Mouse (Mus musculus): ENCODE results near the gene Rab11b.

Rab11b gene

DNA sequence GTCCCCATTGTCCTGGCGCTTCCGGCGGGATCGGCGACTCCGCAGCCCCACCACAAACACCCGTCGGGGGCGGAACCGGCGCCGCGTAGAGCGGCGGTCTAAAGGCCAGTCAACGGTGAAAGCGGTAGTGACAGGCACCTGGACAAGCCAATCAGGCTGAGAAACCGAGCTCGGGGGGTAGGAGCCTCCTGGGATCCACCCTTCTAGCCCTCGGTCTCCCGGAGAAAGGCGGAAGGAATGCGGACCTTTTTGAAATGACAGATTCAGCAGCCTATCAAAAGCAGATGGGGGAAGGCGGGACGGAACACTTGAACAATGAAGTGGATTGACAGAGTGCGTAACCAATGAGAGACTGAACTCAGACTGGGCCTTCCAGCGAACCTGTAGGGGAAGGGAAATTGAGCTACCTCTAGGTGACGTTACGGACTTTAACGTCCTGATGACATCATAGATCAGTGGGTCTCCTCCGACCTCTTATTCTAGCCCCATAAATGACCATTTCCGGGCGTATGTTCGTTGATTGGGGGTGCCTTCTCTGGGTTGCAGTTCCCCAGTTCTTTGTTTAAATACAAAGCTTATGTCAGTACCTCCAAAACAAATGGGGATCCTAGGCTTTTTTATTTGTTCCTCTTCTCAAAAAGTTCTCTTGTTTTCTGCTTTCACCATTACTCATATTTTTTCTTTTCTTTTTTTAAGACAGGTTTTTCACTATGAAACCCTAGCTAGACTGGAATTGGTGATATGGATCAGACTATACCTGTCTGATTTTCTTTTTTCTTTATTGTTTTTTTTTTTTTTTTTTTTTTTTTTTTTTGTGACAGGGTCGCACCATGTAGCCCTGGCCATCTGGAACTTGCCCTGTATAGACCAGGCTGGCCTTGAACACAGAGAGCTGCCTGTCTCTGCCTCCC, at the start of gene Rab11b:
TSS of gene Rab11b (minus strand) at position 276 of the 911 bp plus-strand sequence.
- DNase-seq (ENCODE audit: low spot score) = peak; percentile 98

DNA sequence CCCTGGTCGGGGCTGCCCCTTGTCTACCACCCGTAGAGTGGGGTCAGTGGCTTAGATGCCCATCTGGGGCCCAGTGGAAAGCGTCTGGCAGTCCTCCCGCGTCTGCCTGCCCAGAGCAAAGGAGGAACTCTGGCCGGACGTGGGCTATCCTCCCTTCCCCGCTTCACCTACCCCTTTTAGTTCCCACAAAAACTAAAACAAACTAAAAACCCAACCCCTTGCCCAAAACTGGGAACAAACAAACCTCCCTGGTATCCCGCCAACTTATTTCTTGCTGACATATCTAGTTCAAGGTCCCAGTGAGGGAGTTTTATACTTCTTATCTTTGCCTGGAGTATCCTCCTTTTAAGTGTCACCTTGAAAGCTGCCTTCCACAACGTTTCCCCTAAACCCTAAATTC, 47.9 kb upstream of the Rab11b start:
- DNase-seq (ENCODE audit: low spot score) = no peak

DNA sequence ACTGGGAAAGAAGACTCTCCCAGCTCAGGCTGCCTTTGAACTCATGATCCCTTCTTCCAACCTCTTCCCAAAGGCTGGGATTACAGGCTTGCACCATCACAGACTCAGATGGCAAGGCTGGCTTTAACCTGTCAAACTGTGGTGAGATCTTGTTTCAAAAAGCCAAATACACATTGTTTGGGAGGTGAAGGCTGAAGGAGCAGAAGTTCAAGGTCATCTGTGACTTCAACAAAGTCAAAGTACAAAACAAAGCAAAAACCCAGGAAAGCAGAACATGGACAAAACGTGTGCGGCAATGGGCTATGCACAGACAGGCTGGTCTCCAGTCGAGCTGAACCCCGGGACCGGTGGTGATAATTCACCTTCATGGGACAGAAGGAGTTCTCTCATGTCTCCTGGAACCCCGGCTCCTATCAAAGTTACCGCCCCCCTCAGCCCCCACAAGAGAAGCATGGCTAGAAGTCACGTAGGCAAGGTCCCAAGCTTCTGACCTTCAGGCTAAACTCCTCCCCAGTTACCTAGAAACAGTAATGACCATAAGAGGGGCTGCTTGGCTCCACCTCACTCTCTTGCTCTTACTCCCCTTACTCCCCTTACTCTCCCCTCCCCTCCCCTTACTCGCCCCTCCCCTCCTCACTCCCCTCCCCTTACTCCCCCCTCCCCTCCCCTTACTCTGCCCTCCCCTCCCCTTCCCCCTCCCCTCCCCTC, 47.0 kb upstream of the Rab11b start:
- no peak for DNase-seq (ENCODE audit: low spot score)

DNA sequence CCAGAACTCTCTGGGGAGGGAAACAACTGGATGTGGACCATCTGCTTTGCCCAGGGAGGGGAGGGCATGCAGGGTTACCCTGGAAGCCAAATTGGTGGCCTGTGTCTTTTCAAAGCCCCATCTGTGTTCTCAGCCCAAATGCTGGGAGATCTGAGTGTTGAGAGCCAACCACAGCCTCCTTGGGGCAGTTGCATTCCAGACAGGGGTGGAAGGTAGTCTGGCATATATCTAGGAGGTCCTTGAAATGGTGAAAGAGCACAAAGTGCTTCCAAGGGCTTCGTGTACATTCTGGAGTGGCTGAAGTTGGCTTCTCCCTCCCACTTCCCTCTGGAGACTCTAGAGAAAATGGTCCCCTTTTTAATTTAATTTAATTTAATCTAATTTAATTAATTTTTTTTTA, 44.4 kb upstream of the Rab11b start:
- DNase-seq (ENCODE audit: low spot score) = no peak

DNA sequence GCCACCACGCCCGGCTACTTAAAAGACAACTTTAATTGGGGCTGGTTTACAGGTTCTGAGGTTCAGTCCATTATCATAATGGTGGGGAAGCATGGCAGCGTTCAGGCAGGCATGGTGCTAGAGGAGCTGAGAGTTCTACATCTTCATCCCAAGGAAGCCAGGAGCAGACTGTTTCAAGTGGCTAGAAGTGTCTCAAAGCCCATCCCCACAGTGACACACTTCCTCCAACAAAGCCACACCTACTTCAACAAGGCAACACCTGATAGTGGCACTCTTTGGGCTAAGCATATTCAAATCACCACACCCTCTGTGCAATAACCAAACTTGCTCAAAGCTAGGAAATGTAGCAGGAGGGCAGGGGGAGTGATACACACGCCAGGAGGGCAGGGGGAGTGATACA, 43.9 kb upstream of the Rab11b start:
- DNase-seq (ENCODE audit: low spot score) = no peak

DNA sequence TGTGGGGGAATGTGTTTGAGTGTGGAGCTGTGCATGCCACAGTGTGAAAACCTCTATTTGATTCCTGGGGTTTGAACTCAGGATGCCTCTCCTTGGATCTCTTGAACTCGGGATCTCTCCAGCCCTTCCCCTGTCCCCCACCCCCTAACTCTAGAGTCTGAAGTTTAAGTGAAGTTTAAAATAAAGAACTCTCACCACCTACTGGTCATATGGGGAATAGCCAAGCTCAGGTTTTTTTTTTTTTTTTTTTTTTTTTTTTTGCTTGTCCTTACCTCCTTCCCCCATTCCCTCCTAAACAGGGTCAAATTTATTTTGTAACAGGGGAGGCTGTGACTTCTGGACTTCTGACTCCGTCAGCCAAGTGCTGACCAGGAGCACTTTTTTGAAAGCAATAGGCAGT, 41.9 kb upstream of the Rab11b start:
- no peak for DNase-seq (ENCODE audit: low spot score)

DNA sequence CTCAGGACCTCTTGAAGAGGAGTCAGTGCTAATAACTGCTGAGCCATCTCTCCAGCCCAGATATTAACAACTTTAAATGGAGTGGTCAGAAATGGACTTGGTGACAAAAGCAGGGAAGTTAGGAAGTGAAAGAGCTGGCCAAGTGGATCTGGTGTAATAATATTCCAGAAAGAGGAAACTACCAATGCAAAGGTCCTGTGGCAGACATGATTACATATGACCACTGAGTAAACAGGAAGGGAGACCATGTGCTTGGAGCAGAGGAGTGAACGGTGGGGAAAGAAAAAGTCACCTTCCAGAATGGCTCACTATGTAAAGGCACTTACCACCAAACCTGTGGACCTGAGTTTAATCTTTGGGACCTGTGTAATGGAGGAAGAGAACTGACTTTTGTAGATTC, 38.9 kb upstream of the Rab11b start:
- no peak for DNase-seq (ENCODE audit: low spot score)

DNA sequence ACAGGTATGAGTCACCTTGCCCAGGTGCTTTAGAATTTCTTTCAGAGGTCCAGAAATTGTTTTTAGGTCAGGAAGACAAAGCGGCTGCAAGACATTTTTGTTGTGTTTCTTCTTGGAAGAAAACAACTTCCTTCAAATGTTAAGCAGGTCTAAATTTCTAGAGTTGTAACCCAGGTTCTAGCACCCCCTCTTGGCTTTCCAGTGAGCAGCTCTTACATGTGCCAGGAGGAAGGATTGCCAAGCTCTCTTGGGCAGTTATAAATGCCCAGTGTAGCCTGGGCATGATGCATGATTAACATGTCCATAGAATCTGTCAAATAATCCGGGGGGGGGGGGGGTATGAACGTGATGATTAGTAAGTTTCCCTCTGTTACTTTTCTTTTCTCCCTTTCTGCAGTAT, 38.0 kb upstream of the Rab11b start:
- no peak for DNase-seq (ENCODE audit: low spot score)

DNA sequence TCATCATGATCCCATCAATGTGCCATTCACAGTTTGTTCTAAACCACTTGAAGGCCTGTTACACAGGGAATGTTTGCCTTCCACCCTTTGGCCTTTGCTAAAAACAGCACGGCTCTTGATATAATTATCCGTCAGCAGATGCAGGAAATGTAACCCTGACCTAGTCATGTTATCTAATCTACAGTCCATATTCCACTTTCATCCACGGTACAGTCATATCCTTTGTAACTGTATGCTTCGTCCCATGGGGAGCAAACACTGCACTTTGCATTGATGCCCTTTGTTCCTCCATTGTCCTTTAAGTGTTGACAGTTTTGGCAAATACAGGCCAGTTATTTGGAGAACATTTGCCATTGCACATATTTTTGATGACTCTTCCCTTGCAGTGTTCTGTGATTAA, 28.4 kb upstream of the Rab11b start:
- DNase-seq (ENCODE audit: low spot score) = no peak

DNA sequence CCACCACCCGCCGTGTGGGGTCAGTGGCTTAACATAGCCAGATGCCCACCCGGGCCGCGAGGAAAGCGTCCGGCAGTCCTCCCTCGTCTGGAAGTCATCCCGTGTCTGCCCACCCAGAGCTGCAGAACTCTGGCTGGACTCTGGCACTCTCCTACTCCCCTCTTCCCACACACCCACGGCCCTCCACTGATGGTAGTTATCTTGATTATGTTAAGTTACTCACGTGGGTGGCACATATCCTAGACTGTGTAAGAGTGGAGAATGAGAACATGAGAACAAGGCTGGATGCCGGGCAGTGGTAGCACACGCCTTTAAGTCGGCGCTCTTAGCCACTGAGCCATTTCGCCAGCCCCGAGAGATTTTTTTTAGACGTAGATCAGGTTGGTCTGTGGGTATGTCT, 26.0 kb upstream of the Rab11b start:
- no peak for DNase-seq (ENCODE audit: low spot score)

DNA sequence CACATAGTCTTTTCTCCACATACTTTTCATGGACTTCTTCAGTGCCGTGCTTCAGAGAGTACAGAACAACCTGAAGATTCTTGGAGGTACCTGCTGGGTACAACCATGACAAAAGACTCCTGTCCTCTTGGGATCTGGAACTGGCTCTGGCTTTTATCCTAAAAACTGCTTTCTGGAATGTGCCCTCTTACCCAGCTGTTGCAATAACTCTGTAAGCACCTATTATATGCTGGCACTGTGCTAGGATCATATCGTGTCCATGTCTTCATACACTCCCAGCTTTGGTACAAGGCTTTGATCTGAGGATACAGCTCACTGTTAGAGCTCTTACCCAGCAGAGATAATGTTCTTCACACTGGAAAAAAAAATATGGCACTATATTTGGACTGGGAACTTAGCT, 24.6 kb upstream of the Rab11b start:
- no peak for DNase-seq (ENCODE audit: low spot score)

DNA sequence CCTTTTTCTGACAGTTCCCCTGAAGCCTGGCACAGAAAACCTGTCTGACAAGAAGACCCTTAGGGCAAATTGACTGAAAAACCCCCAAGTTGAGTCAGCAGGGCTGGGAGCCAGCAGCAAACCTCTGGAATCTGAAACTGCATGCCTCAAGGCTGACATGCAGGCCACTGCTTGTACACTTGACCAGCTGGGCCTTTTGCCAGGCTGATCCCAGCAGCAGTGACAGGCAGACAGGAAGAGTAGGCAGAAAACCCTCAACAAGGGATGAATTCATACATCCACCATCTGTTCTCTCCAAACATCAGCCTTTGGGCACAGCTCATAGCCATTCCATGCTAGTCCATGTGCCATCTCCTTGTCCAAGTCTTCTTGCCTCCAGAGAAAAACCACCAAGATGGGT, 23.1 kb upstream of the Rab11b start:
- DNase-seq (ENCODE audit: low spot score) = no peak

DNA sequence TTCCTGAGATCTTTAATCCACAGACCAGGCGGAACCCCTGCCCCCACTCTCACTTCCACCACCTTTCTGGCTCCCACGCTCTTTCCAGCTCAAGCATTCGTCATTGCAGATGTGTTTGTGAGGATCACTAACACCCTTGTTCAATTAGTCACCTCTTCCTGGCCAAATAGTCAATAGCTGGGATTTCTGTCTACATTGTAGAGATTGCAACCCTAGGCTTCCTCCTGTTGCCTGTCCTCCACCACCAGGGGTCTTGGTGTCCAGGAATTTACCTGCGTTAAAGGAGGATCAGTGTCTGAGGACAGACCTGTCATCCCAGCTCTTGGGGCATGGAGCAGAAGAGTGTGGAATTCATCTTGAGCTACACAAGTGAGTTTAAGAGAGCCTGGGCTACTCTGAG, 21.7 kb upstream of the Rab11b start:
- DNase-seq (ENCODE audit: low spot score) = no peak

DNA sequence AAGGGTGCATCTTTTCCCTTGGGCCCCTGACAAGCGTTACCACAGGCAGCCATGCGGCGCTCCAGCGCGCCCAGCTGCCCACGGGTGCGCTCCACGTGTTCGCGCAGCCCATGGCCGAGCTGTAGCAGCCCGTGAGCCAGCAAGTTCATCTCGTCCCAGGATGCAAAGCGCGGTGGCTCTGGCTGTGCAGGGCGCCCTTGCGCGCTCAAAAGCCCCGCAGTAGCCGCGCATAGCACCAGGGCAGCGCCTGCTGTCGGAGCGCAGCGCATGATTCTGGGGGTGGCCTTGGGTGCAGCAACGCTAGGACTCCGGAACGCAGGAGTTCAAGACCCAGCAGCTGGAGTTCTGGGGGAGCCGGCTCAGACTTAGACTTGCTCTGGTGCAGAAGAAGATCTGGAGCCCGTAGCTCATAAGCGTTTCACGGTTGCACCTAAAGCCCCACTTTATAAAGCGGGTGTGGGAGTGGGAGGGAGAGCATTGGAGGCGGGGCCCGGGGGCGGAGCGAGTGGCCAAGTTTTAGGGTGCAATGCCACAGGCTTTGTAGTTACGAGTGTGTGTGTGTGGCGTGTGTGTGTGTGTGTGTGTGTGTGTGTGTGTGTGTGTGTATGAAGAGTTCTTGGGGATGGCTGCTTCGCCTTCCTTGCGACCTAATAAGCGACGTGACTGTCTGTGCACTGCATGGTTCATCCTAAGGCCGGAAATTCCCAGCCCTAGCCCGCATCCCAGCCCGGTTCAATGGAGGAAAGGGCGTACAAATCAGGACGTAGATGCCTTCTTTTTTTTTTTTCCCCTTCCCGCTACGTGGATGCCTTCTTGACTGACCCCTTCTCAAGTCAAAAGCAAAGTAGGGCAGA, 21.0 kb upstream of the Rab11b start, which contains the start of gene Angptl4:
TSS of gene Angptl4 (minus strand) at position 707 of the 854 bp plus-strand sequence.
- DNase-seq (ENCODE audit: low spot score) = peak; percentile 34

DNA sequence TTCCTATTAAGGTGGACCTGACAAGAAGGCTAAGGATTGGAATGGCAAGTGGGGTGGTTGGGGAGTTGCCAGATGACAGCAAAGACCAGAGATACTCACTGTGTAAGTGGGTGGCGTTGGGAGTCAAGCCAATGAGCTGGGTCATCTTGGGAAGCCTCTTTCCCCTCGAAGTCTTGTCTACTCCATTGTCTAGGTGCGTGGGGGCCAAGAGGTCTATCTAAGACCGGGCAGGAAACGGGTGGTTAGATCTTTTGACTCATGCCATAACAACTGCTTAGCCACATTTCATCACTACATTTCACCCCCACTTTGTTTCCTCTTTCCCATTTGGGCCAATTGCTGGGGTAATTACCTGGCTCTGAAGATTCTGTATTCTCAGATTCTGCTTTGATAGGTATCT, 20.1 kb upstream of the Rab11b start:
- DNase-seq (ENCODE audit: low spot score) = no peak

DNA sequence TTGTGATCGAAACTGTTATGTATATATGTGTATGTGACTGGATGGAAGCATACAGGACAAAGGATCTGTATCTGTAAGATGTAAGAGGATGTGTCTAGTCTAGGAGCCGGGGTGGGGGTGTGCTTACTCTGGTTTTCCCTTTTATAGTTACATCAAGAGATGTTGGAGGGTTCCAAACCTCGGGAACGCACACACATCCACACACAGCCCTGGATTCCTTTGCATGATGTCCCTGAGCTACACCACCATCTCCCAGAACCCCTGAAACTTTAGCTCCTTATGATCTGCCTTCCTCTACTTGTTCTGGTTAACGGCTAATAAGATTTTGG, 19.6 kb upstream of the Rab11b start:
- no peak for DNase-seq (ENCODE audit: low spot score)

DNA sequence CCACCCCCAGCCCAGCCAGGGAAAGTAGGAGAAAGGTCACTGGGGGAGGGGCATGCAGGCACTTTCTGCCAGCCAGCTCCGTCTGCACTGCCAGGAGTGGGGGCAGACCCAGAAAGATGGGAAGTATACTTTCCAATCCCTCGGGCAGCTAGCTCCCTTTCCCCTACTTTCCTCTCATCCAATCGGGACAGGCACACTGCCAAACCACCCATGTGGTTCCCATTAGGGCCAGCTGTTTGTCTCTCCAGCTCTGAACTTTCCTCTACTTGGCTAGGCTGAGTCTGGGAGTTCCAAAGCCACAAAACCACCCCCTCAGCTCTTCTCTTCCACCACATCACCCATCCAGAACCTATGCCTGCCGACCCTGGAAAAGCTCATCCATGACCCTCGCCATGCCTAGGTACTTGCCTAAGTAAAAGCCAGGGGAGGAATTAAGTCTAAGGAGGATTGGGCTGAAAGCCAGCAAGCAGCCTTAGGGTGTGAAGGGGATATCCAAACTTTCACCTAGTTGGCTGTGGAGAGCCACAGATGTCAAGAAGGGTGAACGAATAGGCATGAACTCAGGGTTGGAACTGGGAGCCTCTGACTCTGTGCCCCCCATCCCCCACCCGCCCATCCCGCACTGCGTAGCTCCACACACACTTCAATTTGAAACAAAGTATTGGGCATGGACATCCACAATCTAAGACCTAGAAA, 19.1 kb upstream of the Rab11b start:
- no peak for DNase-seq (ENCODE audit: low spot score)

DNA sequence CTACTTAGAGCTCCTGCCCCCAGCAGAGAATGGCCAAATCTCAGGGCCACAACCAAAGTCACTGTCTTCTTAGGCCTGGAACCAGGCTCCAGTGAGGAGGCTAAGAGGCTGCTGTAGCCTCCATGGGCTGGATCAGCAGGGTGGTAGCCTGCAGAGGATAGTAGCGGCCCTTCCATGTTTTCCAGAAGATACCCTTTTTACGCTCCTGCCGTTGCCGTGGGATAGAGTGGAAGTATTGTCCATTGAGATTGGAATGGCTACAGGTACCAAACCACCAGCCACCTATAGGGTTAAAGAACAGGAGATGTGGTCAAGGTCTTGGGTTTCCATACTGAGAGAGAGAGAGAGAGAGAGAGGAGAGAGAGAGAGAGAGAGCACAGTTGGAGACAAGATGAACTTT, 15.0 kb upstream of the Rab11b start:
- no peak for DNase-seq (ENCODE audit: low spot score)

DNA sequence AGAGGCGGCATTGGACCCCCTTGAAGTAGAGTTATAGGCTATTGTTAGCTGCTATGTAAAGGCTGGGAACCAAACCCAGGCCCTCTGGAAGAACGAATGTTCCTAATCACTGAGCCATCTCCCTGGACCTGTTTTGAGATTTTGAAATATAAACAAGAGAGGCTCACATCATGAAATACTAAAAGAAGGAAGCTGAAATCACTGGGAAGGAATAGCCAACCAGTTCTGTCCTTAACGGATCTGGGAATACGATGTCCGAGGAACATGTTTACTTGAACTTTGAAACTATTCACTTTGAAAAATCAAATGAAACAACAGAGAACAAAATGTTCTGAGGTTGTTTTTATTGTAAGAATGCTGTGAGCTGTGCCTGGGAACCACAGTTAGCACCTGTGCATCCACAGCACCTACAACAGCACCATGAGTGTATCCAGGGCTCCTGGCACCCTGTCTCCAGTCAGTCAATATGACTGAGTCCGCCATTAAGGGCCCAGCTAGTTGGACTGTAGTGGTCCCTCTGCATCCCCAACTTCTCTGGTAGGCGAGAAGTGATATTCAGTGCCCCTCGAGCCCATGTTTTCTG, 14.3 kb upstream of the Rab11b start:
- no peak for DNase-seq (ENCODE audit: low spot score)

DNA sequence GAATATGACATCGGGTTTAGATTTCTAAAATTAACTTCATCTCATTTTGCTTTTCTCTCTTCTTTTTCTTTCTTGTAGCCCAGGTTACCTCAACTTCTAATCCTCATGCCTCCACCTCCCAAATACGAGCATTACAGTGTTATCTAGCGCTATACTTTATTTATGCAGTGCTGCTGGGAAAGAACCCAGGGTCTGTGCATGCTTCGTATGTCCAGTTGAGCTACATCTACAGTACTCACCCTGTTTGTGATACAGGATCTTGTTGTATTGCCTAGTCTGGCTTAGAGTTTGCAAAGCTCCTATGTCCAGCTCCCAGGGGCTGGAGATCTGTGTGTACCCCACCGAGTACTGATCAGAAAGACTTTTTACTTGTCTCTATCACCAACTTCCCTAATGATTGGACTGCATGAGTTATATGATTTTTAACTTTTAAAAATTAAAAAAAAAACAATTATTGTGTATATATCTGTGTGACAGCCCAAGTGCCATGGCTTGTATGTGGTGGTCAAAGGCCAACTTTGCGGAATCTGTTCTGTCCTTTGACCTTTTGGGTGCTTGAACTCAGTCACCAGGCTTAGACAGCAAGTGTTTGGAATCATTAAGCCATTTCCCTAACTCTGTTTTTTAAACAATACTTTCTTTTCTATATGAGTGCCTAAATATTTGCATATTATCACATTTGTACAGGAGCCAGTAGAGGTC, 13.7 kb upstream of the Rab11b start:
- no peak for DNase-seq (ENCODE audit: low spot score)

DNA sequence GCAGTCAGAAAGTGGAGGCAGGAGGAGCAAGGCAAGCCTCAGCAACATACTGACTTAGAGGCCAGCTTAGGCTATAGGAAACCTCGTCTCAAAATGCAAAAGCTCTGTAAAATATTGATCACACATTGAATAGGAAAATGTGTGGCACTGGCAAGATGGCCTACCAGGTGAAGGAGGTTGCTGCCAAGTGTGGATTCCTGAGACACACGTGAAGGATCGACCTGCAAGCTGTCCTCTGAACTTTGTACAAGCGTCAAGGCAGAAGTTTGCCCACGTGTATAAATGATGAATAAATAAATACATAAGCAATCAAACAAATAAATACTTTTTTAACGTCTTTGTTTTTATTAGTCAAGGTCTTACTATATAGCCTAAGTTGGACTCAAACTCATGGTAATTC, 13.1 kb upstream of the Rab11b start:
- no peak for DNase-seq (ENCODE audit: low spot score)
